Mouse (Mus musculus) small intestine, adult 2 months (tissue): Measurements from ENCODE around the gene Sobp.

Experiments used
- CTCF ChIP-seq: fragments of 200-500 bp; IDR thresholded peaks from 2 replicates; pipeline ENCODE4 v1.5.1; 2012; ENCODE audit warnings: low read depth, mild to moderate bottlenecking, control low read depth, inconsistent platforms, low read length, moderate library complexity, mixed read lengths; ENCODE audit not compliant: insufficient replicate concordance, insufficient read length; ENCODE audit errors: extremely low read depth
- POLR2A ChIP-seq: fragments of 200-500 bp; IDR thresholded peaks from 2 replicates; pipeline ENCODE4 v1.6.1; 2012; ENCODE audit warnings: low read depth, mild to moderate bottlenecking, control low read depth, inconsistent platforms, low read length, moderate library complexity

DNA sequence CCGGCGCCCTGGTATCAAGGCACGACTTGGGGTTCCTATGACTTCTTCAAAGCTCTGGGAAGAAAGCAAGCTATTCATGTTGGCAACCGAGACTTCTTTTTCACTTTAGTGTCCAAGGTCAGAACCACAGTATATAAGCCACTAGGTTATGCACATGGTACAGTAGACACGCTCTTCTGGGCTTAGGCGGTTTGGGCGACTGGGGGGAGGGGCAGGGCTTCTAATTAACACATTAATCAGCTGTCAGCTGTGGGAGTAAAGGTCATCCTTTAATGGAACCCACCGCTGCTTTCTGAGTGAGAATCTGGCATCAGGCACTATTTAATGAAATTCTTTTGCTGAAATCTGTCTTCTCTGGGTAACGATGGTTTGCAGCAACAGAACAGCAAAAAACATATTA, 147.3 kb downstream of the Sobp start:
- TF ChIP-seq POLR2A = no peak
- TF ChIP-seq CTCF = no peak
